Mouse (Mus musculus): ENCODE measurements around the gene Smarcd1.
A peak's percentile ranks its signal among the peaks of the same experiment; 100 is the strongest.

GRCm38 (mm10) chr15:99714858-99715257 is 12.9 kb downstream of the Smarcd1 start:
- peak; percentile 95 for TF ChIP-seq CTCF (IDR thresholded peaks at IDR 0.05; ENCODE audit: low read depth)
- no peak for TF ChIP-seq EP300 (optimal IDR thresholded peaks at IDR 0.05)
